Comparison of ENCODE assay signal across 18 mouse cellular contexts in genomic region chr4:133447967-133448366, GRCm38 (mm10). TPM values are rescaled to one million over a fixed set of nuclear protein-coding genes. Genes with fewer than 3 reads are reported as not detected.
"Had no signal": no experiment of that assay in that cellular context is flagged by ENCODE, and none has a peak within 500 bp of the region (broad histone marks: within the 10 kb centered on the region; RNA-seq: fewer than 3 reads in every experiment).

No protein-coding gene starts in this region.

- H3K36me3 ChIP-seq: limb, embryonic 10.5 days; limb, embryonic 13.5 days; liver, embryonic 12.5 days; liver, embryonic 15.5 days; midbrain, embryonic 12.5 days; midbrain, embryonic 15.5 days; neural tube, embryonic 12.5 days; neural tube, embryonic 15.5 days had no signal

- H3K27me3 ChIP-seq: limb, embryonic 13.5 days; midbrain, embryonic 15.5 days; neural tube, embryonic 12.5 days; neural tube, embryonic 15.5 days had no signal

- ATAC-seq: liver, embryonic 12.5 days; midbrain, embryonic 15.5 days had no signal

- H3K4me1 ChIP-seq: liver, embryonic 12.5 days; neural tube, embryonic 15.5 days had no signal

- H3K9me3 ChIP-seq: limb, embryonic 10.5 days; limb, embryonic 13.5 days; liver, embryonic 12.5 days; liver, embryonic 15.5 days; midbrain, embryonic 12.5 days; midbrain, embryonic 15.5 days; neural tube, embryonic 12.5 days; neural tube, embryonic 15.5 days had no signal

- H3K4me2 ChIP-seq: limb, embryonic 13.5 days; liver, embryonic 12.5 days; liver, embryonic 15.5 days; midbrain, embryonic 12.5 days; midbrain, embryonic 15.5 days; neural tube, embryonic 12.5 days; neural tube, embryonic 15.5 days had no signal

- H3K4me3 ChIP-seq: limb, embryonic 10.5 days; limb, embryonic 13.5 days; liver, embryonic 12.5 days; liver, embryonic 15.5 days; midbrain, embryonic 12.5 days; midbrain, embryonic 15.5 days; neural tube, embryonic 12.5 days; neural tube, embryonic 15.5 days had no signal

- DNase-seq: kidney, adult 9 months; kidney, postnatal 14 days; kidney, postnatal 4 days; liver; lung, adult 2 months; right cerebral cortex, adult 18-20 months; right cerebral cortex, postnatal 25 days; spleen, adult 18-20 months; thymus, postnatal 25 days had no signal

- H3K9ac ChIP-seq: limb, embryonic 13.5 days; liver, embryonic 12.5 days; liver, embryonic 15.5 days; midbrain, embryonic 12.5 days; midbrain, embryonic 15.5 days; neural tube, embryonic 12.5 days; neural tube, embryonic 15.5 days had no signal

- H3K27ac ChIP-seq: limb, embryonic 13.5 days; liver, embryonic 12.5 days; liver, embryonic 15.5 days; macrophage; midbrain, embryonic 12.5 days; midbrain, embryonic 15.5 days; neural tube, embryonic 12.5 days; neural tube, embryonic 15.5 days had no signal

RNA-seq across cellular contexts. Expression of gene Tent5b, which starts 32.0 kb away (rescaled TPM):
- polyA plus RNA-seq: liver, embryonic 12.5 days; macrophage had no signal
